Mouse (Mus musculus) ovary, postnatal 10 days (tissue): ENCODE measurements around the gene Epb42.
"Not testable (repeated sequence)": the region's sequence is repeated elsewhere in the genome, so short reads cannot be mapped to it uniquely, and the experiment has no call there.

Source experiments
- DNase-seq: peaks from one replicate; pipeline ENCODE4 v3.0.0; 2022; ENCODE audit warnings: low spot score

Gene Epb42

GRCm38 (mm10) chr2:121007925-121008663 is 28.8 kb downstream of the Epb42 start, which contains the start of gene Ccndbp1:
Ccndbp1 (plus strand) TSS chr2:121008403.
- DNase-seq: peak; percentile 78

- DNase-seq: no peak
Observed at GRCm38 (mm10) chr2:121006986-121007385, 29.9 kb downstream of the Epb42 start.

- no peak for DNase-seq
Observed at GRCm38 (mm10) chr2:121004018-121004811, 32.7 kb downstream of the Epb42 start.

GRCm38 (mm10) chr2:121003586-121003985 is 33.3 kb downstream of the Epb42 start:
- DNase-seq: no peak

GRCm38 (mm10) chr2:120998863-120999262 is 38.0 kb downstream of the Epb42 start:
- DNase-seq: no peak

GRCm38 (mm10) chr2:120996607-120997006 is 40.3 kb downstream of the Epb42 start:
- DNase-seq: not testable (repeated sequence)

- no peak for DNase-seq
Observed at GRCm38 (mm10) chr2:120991196-120991595, 45.7 kb downstream of the Epb42 start.

- no peak for DNase-seq
Observed at GRCm38 (mm10) chr2:120985241-120985640, 51.6 kb downstream of the Epb42 start.

- no peak for DNase-seq
Observed at GRCm38 (mm10) chr2:120983611-120984010, 53.3 kb downstream of the Epb42 start.

- DNase-seq: no peak
Observed at GRCm38 (mm10) chr2:120980861-120981260, 56.0 kb downstream of the Epb42 start.

- DNase-seq: no peak
Observed at GRCm38 (mm10) chr2:120979819-120980218, 57.1 kb downstream of the Epb42 start.

- no peak for DNase-seq
Observed at GRCm38 (mm10) chr2:120978693-120979037, 58.2 kb downstream of the Epb42 start.

GRCm38 (mm10) chr2:120977926-120978692 is 58.8 kb downstream of the Epb42 start:
- no peak for DNase-seq

- DNase-seq: peak; percentile 56
Observed at GRCm38 (mm10) chr2:120976990-120977925, 59.6 kb downstream of the Epb42 start, which contains the start of gene Tmem62. Tmem62 (plus strand) TSS chr2:120977017.

GRCm38 (mm10) chr2:120976308-120976707 is 60.6 kb downstream of the Epb42 start:
- no peak for DNase-seq

GRCm38 (mm10) chr2:120972964-120973363 is 63.9 kb downstream of the Epb42 start:
- DNase-seq: no peak

- not testable (repeated sequence) for DNase-seq
Observed at GRCm38 (mm10) chr2:120972257-120972656, 64.6 kb downstream of the Epb42 start.

GRCm38 (mm10) chr2:120971766-120972165 is 65.1 kb downstream of the Epb42 start:
- no peak for DNase-seq

- peak; percentile 64 for DNase-seq
Observed at GRCm38 (mm10) chr2:120970559-120971080, 66.3 kb downstream of the Epb42 start, which contains the start of gene Ubr1. Ubr1 (minus strand) TSS chr2:120970715.

GRCm38 (mm10) chr2:120970045-120970539 is 66.8 kb downstream of the Epb42 start:
- no peak for DNase-seq
